Mouse (Mus musculus): ENCODE measurements at regions not wholly inside any gene's neighbourhood (a gene's known extent, or its start where the extent isn't known, plus 50 kb on each side); places are given as distances from the start of the nearest gene placed in this dataset.

DNA sequence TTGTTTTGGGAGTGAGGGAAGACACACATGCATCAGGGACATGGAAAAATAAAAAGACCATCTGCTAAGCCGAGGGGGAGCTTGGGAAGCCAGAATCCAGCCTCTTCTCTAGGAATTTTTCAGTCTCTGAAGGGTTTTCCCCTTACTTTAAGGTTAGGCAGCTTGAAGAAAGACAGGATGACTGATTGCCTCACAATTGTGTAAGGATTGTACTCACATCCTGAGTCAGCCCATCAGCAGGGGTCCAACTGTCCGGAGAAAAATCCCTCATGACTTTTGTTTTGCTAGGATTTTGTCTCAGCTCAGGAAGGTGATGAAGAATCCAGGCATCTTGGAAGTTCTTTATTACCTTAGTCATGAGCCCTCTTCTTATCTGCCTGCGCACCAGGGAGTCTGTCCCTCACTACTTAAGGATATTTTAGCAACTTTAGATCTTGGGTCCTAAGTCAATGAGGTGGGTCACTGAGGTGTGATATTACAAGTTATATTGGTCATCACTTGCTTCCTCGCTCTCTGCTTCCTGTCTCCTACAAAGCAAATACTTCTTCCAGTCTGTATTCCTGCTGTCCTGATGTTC lies 65.8 kb upstream of the Bmp2k start:
- DNase-seq (ENCODE audit: low spot score in 2 of 2) = no peak

DNA sequence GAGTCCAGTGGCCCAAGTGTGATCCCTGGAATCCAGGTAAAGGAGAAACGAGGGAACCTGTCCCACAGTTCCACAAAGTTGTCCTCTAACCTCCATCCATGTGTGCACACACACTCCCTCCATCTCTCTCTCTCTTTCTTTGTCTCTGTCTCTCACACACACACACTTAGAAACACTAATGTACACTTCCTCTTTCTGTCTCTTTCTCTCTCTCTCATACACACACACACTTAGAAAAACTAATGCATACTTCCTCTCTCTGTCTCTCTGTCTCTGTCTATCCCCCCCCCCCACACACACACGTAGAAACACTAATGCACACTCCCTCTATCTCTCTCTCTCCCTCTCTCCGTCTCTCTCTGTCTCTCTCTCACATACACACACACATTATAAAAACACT lies 61.2 kb upstream of the Bmp2k start:
- no peak for DNase-seq (ENCODE audit: low spot score in 2 of 2)

GRCm38 (mm10) chr5:96938718-96939117 lies 58.8 kb upstream of the Bmp2k start:
- DNase-seq (ENCODE audit: low spot score in 2 of 2) = no peak

GRCm38 (mm10) chr5:96939273-96939672 lies 58.2 kb upstream of the Bmp2k start:
- DNase-seq (ENCODE audit: low spot score in 2 of 2) = no peak

DNA sequence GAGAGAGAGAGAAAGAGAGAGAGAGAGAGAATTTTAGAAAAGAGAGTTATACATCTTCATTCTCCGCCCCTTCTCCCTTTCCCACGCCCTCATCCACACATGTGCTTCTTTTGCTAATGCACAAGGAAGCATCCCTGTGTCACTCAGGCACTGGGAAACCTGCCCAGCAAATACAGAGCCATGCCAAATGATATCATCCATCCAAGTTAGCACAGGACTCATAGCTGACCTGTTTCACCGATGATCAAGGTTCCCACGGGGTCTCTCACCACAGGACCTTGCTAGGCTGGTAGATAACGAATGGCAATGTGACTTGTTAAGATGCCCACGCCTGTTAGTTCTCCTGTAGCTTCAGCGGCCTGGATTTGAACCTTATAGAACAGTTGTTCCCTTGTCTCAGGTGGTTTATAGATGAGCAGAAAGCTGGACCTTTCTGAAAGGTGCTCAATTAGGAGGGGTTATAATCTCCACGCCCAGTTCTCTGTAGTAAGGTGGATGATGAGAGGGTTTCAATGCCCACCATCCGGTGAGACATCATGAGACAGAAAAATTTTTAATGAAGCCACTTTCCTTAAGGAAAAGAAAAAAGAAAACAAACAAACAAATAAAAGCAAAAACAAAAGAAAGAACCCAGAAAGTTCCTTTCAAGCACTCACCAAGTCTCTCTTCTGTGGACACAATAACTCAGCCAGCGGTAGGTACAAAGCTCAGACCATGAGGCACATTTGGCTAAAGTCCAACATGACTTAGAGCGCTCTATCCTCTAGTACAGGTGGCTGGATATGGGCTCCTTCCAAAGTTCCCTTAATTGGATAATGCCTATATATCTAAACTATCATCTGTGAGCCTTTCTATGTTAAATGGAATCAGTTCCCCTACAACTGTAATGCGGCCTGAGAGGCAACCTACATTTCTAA lies 57.1 kb upstream of the Bmp2k start:
- no peak for DNase-seq (ENCODE audit: low spot score in 2 of 2)

DNA sequence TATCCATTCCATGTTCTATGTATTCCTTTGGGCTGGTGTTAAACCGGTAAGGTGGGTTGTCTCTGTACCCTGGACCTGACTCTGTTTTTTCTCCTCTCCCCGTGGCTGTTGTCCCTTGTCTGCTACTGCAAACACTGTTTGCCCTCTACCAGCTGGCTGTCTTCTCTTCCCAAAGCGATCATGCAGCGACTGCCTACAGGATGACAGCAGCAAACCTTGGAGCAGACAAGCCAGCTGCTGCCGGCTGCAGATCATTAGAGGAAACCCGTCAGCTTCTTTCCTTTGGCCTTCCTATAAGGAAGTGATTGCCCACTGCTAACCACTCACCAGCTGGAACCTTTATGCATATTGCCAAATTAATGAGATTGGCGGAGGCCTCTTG lies 56.4 kb upstream of the Bmp2k start:
- no peak for DNase-seq (ENCODE audit: low spot score in 2 of 2)

GRCm38 (mm10) chr5:96941518-96941917 lies 56.0 kb upstream of the Bmp2k start:
- no peak for DNase-seq (ENCODE audit: low spot score in 2 of 2)
